Mouse (Mus musculus) heart, adult 2 months (tissue): ENCODE measurements around the gene Lsm14b. TPM values are rescaled to one million over a fixed set of nuclear protein-coding genes. Genes with fewer than 3 reads are reported as not detected.

ENCODE experiments used
- DNase-seq, 2 experiments: peaks; one replicate each; pipeline ENCODE4 v3.0.0; 2021
- H3K27ac ChIP-seq: fragments of 200-600 bp; 2 replicates; pipeline ENCODE4 v1.8.1; 2022
- H3K27me3 ChIP-seq: fragments of 200-500 bp; 2 replicates; pipeline ENCODE4 v1.6.1; 2012; ENCODE audit warnings: mild to moderate bottlenecking, low read length, inconsistent platforms, mixed read lengths; ENCODE audit not compliant: control insufficient read depth, insufficient read depth
- H3K36me3 ChIP-seq: fragments of 200-500 bp; 2 replicates; pipeline ENCODE4 v1.6.1; 2012; ENCODE audit warnings: low read length, inconsistent platforms; ENCODE audit not compliant: control insufficient read depth, insufficient read depth
- H3K4me1 ChIP-seq: fragments of 200-500 bp; 2 replicates; pipeline ENCODE4 v1.6.1; 2011; ENCODE audit warnings: low read length; ENCODE audit not compliant: control insufficient read depth, insufficient read depth
- H3K4me3 ChIP-seq: fragments of 200-600 bp; 2 replicates; pipeline ENCODE4 v1.8.1; 2022
- H3K79me2 ChIP-seq: fragments of 200-500 bp; replicated peaks from 2 replicates; pipeline ENCODE4 v1.6.1; 2012; ENCODE audit warnings: mild to moderate bottlenecking, inconsistent platforms, low read length, moderate library complexity, mixed read lengths; ENCODE audit not compliant: control insufficient read depth, insufficient read depth
- H3K9ac ChIP-seq: fragments of 200-500 bp; 2 replicates; pipeline ENCODE4 v1.6.1; 2012; ENCODE audit warnings: low read depth, mild to moderate bottlenecking, control low read depth, inconsistent platforms, low read length, mixed read lengths
- CTCF ChIP-seq: fragments of 200-600 bp; IDR thresholded peaks from 2 replicates; pipeline ENCODE4 v1.8.1; 2022; ENCODE audit warnings: antibody characterized with exemption, mild to moderate bottlenecking, moderate library complexity
- EP300 ChIP-seq: fragments of 200-500 bp; IDR thresholded peaks from 2 replicates; pipeline ENCODE4 v1.6.1; 2011; ENCODE audit warnings: low read depth, low read length, control low read depth; ENCODE audit not compliant: insufficient read depth
- POLR2A ChIP-seq: fragments of 200-500 bp; IDR thresholded peaks from 2 replicates; pipeline ENCODE4 v1.6.1; 2011; ENCODE audit warnings: mild to moderate bottlenecking, low read depth, low read length, control low read depth; ENCODE audit not compliant: insufficient read depth
- WGBS: fragments of 180-500 bp; shearing (Covaris S2); methylation state at CpG from one replicate; pipeline ENCODE4 v1.1.7; 2018; 5-methylcytosine and 5-hydroxymethylcytosine counted together
- intact Hi-C: fragments of 180-260 bp; cut with DNase I; formaldehyde crosslinking; loops from one replicate; pipeline ENCODE4 v1.15.1; 2025
- polyA plus RNA-seq: library from polyadenylated mRNA; depleted of rRNA; stranded (reverse); fragments of >200 nt; gene quantifications from 2 replicates; pipeline ENCODE4 v1.2.3, GENCODE M21; 2012
- total RNA-seq, 2 experiments: library from RNA; stranded (reverse); gene quantifications; 2 replicates each; pipeline ENCODE4 v1.2.3; 2021

Gene Lsm14b
- total and polyA plus RNA-seq, 3 experiments: 41.2 to 71.4 (median 60.1) TPM

DNA sequence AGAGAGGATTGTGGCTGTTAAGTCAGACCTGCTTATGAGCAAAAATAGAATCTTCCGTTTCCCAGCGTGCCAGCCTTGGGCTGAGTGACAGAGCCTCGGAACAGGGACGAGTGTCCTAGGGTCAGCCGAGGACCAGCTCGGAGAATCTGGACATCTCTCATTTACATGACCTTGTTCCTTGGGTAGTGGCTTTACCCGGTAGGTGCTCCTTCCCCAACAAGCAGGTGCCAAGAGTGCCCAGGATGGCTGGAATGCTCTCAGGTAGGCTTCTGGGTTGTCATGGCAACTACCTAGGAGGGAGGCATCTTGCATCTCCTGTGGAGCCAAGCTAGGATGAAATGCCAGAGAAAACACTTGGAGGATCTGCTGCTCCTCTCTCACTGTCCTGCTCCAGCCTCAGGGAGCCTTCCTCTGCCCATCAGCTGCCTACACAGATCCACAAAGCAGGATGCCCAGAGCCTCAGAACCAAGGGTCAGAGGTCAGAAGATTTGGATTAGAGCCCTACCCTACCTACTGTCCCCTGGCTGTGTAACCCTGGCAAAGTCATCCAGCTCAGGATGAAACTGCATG, 4.6 kb upstream of the Lsm14b start:
- intact Hi-C loops: no loop called here
- no peaks in the 10 kb centered on the region for H3K27me3 ChIP-seq

DNA sequence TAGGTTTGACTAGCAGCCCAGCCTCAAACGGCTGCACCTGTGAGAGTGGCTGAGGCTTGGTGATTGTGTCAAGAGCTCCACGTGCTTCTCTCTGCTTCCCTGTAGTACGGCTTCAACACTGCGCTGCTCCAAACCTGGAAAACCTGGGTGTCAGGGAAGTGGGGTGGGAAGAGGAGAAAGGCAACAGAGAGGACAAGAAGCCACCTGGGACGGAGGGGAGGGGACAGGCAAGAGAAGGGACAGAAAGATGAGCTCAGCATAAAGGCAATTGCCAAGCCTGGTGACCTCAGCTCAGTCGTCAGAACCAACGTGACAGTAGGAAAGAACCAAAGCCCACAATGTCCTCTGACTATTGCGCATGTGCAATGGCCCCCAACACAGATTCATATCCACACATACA, 3.9 kb upstream of the Lsm14b start:
- Histone ChIP-seq H3K79me2 (no peaks in the 10 kb centered on the region), H3K36me3 (no peaks in the 10 kb centered on the region), H3K4me3 (no peak overlapping the region), H3K27ac (no peak overlapping the region), H3K27me3 (no peaks in the 10 kb centered on the region), H3K9ac (no peak overlapping the region), H3K4me1 (peaks cover 2% of the 10 kb centered on the region)
- intact Hi-C loops: no loop called here
- DNase-seq: no peak
- no peak for TF ChIP-seq POLR2A
- TF ChIP-seq CTCF: no peak
- TF ChIP-seq EP300: no peak
- WGBS: 69% methylated on average over 8 of the region's 8 CpGs

More for the DNA sequence above, 4.6 kb upstream of the Lsm14b start:
- H3K4me1 ChIP-seq: peaks cover 1% of the 10 kb centered on the region
- TF ChIP-seq EP300 (no peak), CTCF (no peak), POLR2A (no peak)
- 65% methylated on average over 7 of the region's 7 CpGs for WGBS
- H3K4me3 ChIP-seq: no peak overlapping the region
- no peaks in the 10 kb centered on the region for H3K36me3 ChIP-seq
- no peak overlapping the region for H3K9ac ChIP-seq
- H3K27ac ChIP-seq: no peak overlapping the region
- no peaks in the 10 kb centered on the region for H3K79me2 ChIP-seq
- DNase-seq: no peak

DNA sequence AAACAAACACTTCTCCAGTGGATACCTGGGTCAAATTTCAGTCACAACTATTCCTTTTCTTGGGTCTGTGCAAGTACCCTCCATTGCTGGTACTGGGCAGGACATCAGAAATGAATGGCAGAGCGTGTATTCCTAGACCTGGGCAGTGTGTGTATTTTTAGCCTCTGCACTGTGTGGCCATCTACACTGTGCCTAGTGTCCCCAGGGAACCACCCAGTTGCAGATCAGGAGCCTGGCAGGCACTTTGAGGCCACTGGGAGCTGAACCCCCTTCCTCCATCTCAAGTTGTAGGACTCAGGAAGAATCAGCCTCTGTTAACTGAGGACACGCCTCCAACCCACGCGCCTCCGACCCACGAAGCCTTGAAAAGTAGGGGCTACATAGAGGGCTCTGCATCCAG, 2.0 kb upstream of the Lsm14b start:
- no peak for TF ChIP-seq POLR2A
- TF ChIP-seq EP300: no peak
- no peak for TF ChIP-seq CTCF
- intact Hi-C loops: no loop called here
- H3K4me1 ChIP-seq: peaks cover 6% of the 10 kb centered on the region
- H3K4me3 ChIP-seq: no peak overlapping the region
- no peak for DNase-seq
- no peak overlapping the region for H3K9ac ChIP-seq
- H3K79me2 ChIP-seq: no peaks in the 10 kb centered on the region
- WGBS: 43% methylated on average over 6 of the region's 6 CpGs
- no peaks in the 10 kb centered on the region for H3K27me3 ChIP-seq
- H3K36me3 ChIP-seq: no peaks in the 10 kb centered on the region
- no peak overlapping the region for H3K27ac ChIP-seq

DNA sequence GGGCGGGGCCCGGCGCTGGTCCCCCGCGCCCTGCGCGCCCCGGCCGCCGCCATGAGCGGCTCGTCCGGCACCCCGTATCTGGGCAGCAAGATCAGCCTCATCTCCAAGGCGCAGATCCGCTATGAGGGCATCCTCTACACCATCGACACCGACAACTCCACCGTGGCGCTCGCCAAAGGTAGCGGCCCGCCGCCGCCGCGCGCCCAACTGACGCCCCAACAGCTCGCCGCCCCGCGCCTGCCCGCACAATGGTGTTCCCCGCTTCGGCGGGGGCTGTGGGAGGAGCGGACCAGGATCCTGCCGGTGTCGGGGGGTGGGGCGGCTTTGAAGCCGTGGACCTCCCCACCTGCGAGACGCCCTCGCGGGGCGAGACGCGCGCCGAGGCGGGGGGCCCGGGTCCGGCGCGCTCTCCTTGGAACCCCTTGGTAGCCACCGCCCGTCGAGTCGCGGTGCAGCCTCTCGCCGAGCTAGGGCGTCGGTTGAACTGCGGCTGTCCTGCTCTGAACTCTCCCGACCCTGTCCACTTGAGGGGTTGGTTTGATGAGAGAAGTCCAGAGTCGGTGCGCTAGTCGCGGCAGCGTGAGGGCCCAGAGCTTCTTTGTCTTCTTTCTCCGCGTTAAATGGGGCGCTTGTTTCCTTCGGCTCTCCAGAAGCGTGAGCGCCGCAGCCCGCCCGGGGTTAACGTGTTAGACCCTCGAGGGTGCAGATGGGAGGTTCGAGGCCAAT, 511 bp downstream of the Lsm14b start:
- Histone ChIP-seq H3K27ac (peak overlapping the region; percentile 89), H3K27me3 (no peaks in the 10 kb centered on the region), H3K9ac (peak overlapping the region; percentile 96), H3K4me3 (peak overlapping the region; percentile 84), H3K79me2 (no peaks in the 10 kb centered on the region), H3K4me1 (peaks cover 5% of the 10 kb centered on the region), H3K36me3 (no peaks in the 10 kb centered on the region)
- WGBS: under 1% methylated on average over 83 of the region's 84 CpGs
- no peak for DNase-seq
- TF ChIP-seq EP300 (no peak), POLR2A (no peak)
- intact Hi-C loops: loop anchor here (1.0 kb wide), 1 partner anchor 16 kb away; no protein-coding TSS in a partner anchor

DNA sequence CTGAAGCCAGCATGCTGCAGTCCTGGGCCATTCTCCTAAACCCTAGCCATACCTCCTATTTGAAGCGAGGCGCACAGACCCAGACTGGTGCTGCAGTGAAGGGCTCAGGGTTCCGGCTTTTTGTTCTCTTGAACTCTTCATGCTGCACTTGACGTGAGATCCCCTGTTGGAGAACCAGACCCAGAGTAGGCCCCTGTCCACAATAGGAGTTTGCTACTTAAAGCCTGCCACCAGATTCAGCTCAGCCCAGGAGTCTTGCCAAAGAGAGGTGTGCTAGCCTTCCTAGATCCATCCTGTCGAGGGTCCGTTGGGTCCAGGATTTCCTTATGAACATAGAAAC, 1.0 kb downstream of the Lsm14b start:
- intact Hi-C loops: loop anchor here (1.0 kb wide), 1 partner anchor 15 kb away; no protein-coding TSS in a partner anchor
- Histone ChIP-seq H3K36me3 (no peaks in the 10 kb centered on the region), H3K9ac (peak overlapping the region; percentile 96), H3K79me2 (no peaks in the 10 kb centered on the region), H3K27me3 (no peaks in the 10 kb centered on the region), H3K4me3 (peak overlapping the region; percentile 84), H3K27ac (peak overlapping the region; percentile 89; the same call in 1 of the 2 replicates), H3K4me1 (peaks cover 5% of the 10 kb centered on the region)
- 22% methylated on average over 6 of the region's 6 CpGs for WGBS
- no peak for DNase-seq
- TF ChIP-seq EP300 (no peak), CTCF (no peak), POLR2A (no peak)

DNA sequence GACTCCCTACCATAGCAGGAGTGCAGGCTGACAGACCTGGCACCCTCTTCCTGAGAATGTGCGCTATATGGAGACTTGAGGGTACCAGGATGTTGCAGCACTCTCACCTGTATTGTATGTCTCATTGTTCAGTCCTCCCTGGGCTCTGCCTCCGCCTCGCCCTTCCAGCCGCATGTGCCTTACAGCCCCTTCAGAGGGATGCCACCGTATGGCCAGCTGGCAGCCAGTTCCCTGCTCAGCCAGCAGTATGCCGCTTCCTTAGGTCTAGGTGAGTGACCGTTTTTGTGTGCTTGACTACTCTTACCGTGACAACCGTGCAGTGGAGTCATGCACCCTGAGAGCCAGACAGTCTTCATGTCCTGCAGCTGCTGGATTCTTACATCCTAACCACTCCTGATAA, 3.0 kb downstream of the Lsm14b start:
- intact Hi-C loops: no loop called here
- Histone ChIP-seq H3K79me2 (no peaks in the 10 kb centered on the region), H3K27me3 (no peaks in the 10 kb centered on the region), H3K27ac (no peak overlapping the region), H3K4me3 (no peak overlapping the region), H3K4me1 (peaks cover 6% of the 10 kb centered on the region), H3K9ac (no peak overlapping the region), H3K36me3 (no peaks in the 10 kb centered on the region)
- 60% methylated on average over 9 of the region's 9 CpGs for WGBS
- no peak for DNase-seq
- TF ChIP-seq CTCF (no peak), EP300 (no peak), POLR2A (no peak)
